Mouse (Mus musculus): Measurements from ENCODE around the gene BC024063. TPM values are rescaled to one million over a fixed set of nuclear protein-coding genes. Genes with fewer than 3 reads are reported as not detected.
"Not testable (repeated sequence)": the region's sequence is repeated elsewhere in the genome, so short reads cannot be mapped to it uniquely, and the experiment has no call there.

The BC024063 gene
- 3.5 and 4.4 TPM in 2 replicates for polyA plus RNA-seq (2011; ENCODE audit: insufficient read length, low read depth, missing spikeins)

GRCm38 (mm10) chr10:82082728-82083621, at the start of gene BC024063:
TSS of gene BC024063 (plus strand) at chr10:82083353.
- not testable (repeated sequence) for H3K4me1 ChIP-seq (ENCODE audit: control insufficient read depth, insufficient read depth, low read length)
- H3K4me3 ChIP-seq (ENCODE audit: insufficient read depth, low read length) = peak within 1 kb of the TSS; percentile 62
- H3K27ac ChIP-seq (ENCODE audit: insufficient read depth, low read length) = peak within 1 kb of the TSS; percentile 74
- TF ChIP-seq POLR2A (IDR thresholded peaks at IDR 0.05; ENCODE audit: low read depth, low read length) = peak; percentile 66

- no peak for TF ChIP-seq POLR2A (IDR thresholded peaks at IDR 0.05; ENCODE audit: low read depth, low read length)
- no peak for TF ChIP-seq CTCF (IDR thresholded peaks at IDR 0.05; ENCODE audit: borderline replicate concordance, insufficient read depth, low read length)
- no peaks in the 10 kb centered on the region for H3K4me1 ChIP-seq (ENCODE audit: control insufficient read depth, insufficient read depth, low read length)
- H3K27ac ChIP-seq (ENCODE audit: insufficient read depth, low read length) = no peak overlapping the region
- H3K4me3 ChIP-seq (ENCODE audit: insufficient read depth, low read length) = no peak overlapping the region
Measured at GRCm38 (mm10) chr10:82042191-82042590, 41.0 kb upstream of the BC024063 start.

- H3K4me1 ChIP-seq (ENCODE audit: control insufficient read depth, insufficient read depth, low read length) = no peaks in the 10 kb centered on the region
- no peak overlapping the region for H3K4me3 ChIP-seq (ENCODE audit: insufficient read depth, low read length)
- H3K27ac ChIP-seq (ENCODE audit: insufficient read depth, low read length) = no peak overlapping the region
- no peak for TF ChIP-seq CTCF (IDR thresholded peaks at IDR 0.05; ENCODE audit: borderline replicate concordance, insufficient read depth, low read length)
- no peak for TF ChIP-seq POLR2A (IDR thresholded peaks at IDR 0.05; ENCODE audit: low read depth, low read length)
Measured at GRCm38 (mm10) chr10:82046603-82047002, 36.5 kb upstream of the BC024063 start.

GRCm38 (mm10) chr10:82047597-82048459, 35.3 kb upstream of the BC024063 start, which contains the start of gene Zfp873:
TSS of gene Zfp873 (plus strand) at chr10:82048123.
- peak within 1 kb of the TSS; percentile 76 for H3K4me3 ChIP-seq (ENCODE audit: insufficient read depth, low read length)
- TF ChIP-seq CTCF (IDR thresholded peaks at IDR 0.05; ENCODE audit: borderline replicate concordance, insufficient read depth, low read length) (no peak), POLR2A (IDR thresholded peaks at IDR 0.05; ENCODE audit: low read depth, low read length) (peak; percentile 78; the same call in 1 of the 2 replicates)
- peak within 1 kb of the TSS; percentile 73 for H3K27ac ChIP-seq (ENCODE audit: insufficient read depth, low read length)
- no peaks in the 10 kb centered on the region for H3K4me1 ChIP-seq (ENCODE audit: control insufficient read depth, insufficient read depth, low read length)

GRCm38 (mm10) chr10:82048460-82048804, 34.7 kb upstream of the BC024063 start:
- H3K27ac ChIP-seq (ENCODE audit: insufficient read depth, low read length); H3K4me1 ChIP-seq (ENCODE audit: control insufficient read depth, insufficient read depth, low read length): not testable (repeated sequence)
- H3K4me3 ChIP-seq (ENCODE audit: insufficient read depth, low read length) = peak overlapping the region; percentile 76

- not testable (repeated sequence) for H3K4me1 ChIP-seq (ENCODE audit: control insufficient read depth, insufficient read depth, low read length)
- H3K4me3 ChIP-seq (ENCODE audit: insufficient read depth, low read length) = peak overlapping the region; percentile 62
- peak overlapping the region; percentile 74; the same call in 1 of the 2 replicates for H3K27ac ChIP-seq (ENCODE audit: insufficient read depth, low read length)
Measured at GRCm38 (mm10) chr10:82083622-82083971, 444 bp downstream of the BC024063 start.

- Histone ChIP-seq H3K4me1 (ENCODE audit: control insufficient read depth, insufficient read depth, low read length) (no peaks in the 10 kb centered on the region), H3K27ac (ENCODE audit: insufficient read depth, low read length) (no peak overlapping the region), H3K4me3 (ENCODE audit: insufficient read depth, low read length) (no peak overlapping the region)
- TF ChIP-seq POLR2A (IDR thresholded peaks at IDR 0.05; ENCODE audit: low read depth, low read length) = no peak
- TF ChIP-seq CTCF (IDR thresholded peaks at IDR 0.05; ENCODE audit: borderline replicate concordance, insufficient read depth, low read length) = no peak
Measured at GRCm38 (mm10) chr10:82117206-82117605, 34.1 kb downstream of the BC024063 start.

- TF ChIP-seq POLR2A (IDR thresholded peaks at IDR 0.05; ENCODE audit: low read depth, low read length) (peak; percentile 93), CTCF (IDR thresholded peaks at IDR 0.05; ENCODE audit: borderline replicate concordance, insufficient read depth, low read length) (no peak)
- peak within 1 kb of the TSS; percentile 57 for H3K4me3 ChIP-seq (ENCODE audit: insufficient read depth, low read length)
- no peak within 1 kb of the TSS for H3K27ac ChIP-seq (ENCODE audit: insufficient read depth, low read length)
- no peaks in the 10 kb centered on the region for H3K4me1 ChIP-seq (ENCODE audit: control insufficient read depth, insufficient read depth, low read length)
Measured at GRCm38 (mm10) chr10:82127850-82128401, 44.8 kb downstream of the BC024063 start, which contains the start of gene AU041133. TSS of gene AU041133 (plus strand) at chr10:82128013.

GRCm38 (mm10) chr10:82145282-82145681, 62.1 kb downstream of the BC024063 start:
- no peak overlapping the region for H3K4me3 ChIP-seq (ENCODE audit: insufficient read depth, low read length)
- H3K27ac ChIP-seq (ENCODE audit: insufficient read depth, low read length) = no peak overlapping the region
- no peaks in the 10 kb centered on the region for H3K4me1 ChIP-seq (ENCODE audit: control insufficient read depth, insufficient read depth, low read length)
- TF ChIP-seq POLR2A (IDR thresholded peaks at IDR 0.05; ENCODE audit: low read depth, low read length) (no peak), CTCF (IDR thresholded peaks at IDR 0.05; ENCODE audit: borderline replicate concordance, insufficient read depth, low read length) (no peak)

- H3K4me3 ChIP-seq (ENCODE audit: insufficient read depth, low read length) = no peak overlapping the region
- no peak for TF ChIP-seq CTCF (IDR thresholded peaks at IDR 0.05; ENCODE audit: borderline replicate concordance, insufficient read depth, low read length)
- TF ChIP-seq POLR2A (IDR thresholded peaks at IDR 0.05; ENCODE audit: low read depth, low read length) = no peak
- H3K27ac ChIP-seq (ENCODE audit: insufficient read depth, low read length) = no peak overlapping the region
- H3K4me1 ChIP-seq (ENCODE audit: control insufficient read depth, insufficient read depth, low read length) = no peaks in the 10 kb centered on the region
Measured at GRCm38 (mm10) chr10:82147571-82147970, 64.4 kb downstream of the BC024063 start.

Other genes starting within 250 kb of the BC024063 start
- gene Gm32687, start 219.4 kb upstream of the BC024063 start, polyA plus RNA-seq (2011; ENCODE audit: insufficient read length, low read depth, missing spikeins) = 2.5 and 6.3 TPM in 2 replicates
- 3.2 and 4.1 TPM in 2 replicates for gene Zfp781, start 152.9 kb upstream of the BC024063 start, polyA plus RNA-seq (2011; ENCODE audit: insufficient read length, low read depth, missing spikeins)
- gene Zfp873, start 35.2 kb upstream of the BC024063 start, polyA plus RNA-seq (2011; ENCODE audit: insufficient read length, low read depth, missing spikeins) = 3.8 and 6.9 TPM in 2 replicates
- gene AU041133, start 44.7 kb downstream of the BC024063 start, polyA plus RNA-seq (2011; ENCODE audit: insufficient read length, low read depth, missing spikeins) = 4.0 and 4.5 TPM in 2 replicates
- 11.0 and 14.0 TPM in 2 replicates for gene Zfp938, start 157.9 kb downstream of the BC024063 start, polyA plus RNA-seq (2011; ENCODE audit: insufficient read length, low read depth, missing spikeins)
- gene 4932415D10Rik, start 233.2 kb downstream of the BC024063 start, polyA plus RNA-seq (2011; ENCODE audit: insufficient read length, low read depth, missing spikeins) = not detected in 2 replicates